Mouse (Mus musculus) limb, embryonic 15.5 days (tissue): Measurements from ENCODE around the gene Gstm1. TPM values are rescaled to one million over a fixed set of nuclear protein-coding genes. Genes with fewer than 3 reads are reported as not detected.

ENCODE experiments used
- polyA plus RNA-seq: library from polyadenylated mRNA; unstranded; fragments of >200 nt; fragmentation: Nextera tagmentation; extraction: Ambion mirVana; gene quantifications from 2 replicates; pipeline ENCODE4 v1.2.1, GENCODE M21; 2015

Gene Gstm1
- polyA plus RNA-seq, 1 experiment from 2014 or later, result 56.1 TPM

Other genes starting within 250 kb of the Gstm1 start
- gene Eps8l3, start 140.7 kb downstream of the Gstm1 start, polyA plus RNA-seq, result not detected in 2 replicates
- gene Gstm5, start 122.2 kb downstream of the Gstm1 start, polyA plus RNA-seq, result 168 and 185 TPM in 2 replicates
- 10.7 and 11.9 TPM in 2 replicates for gene Gstm7, start 86.2 kb downstream of the Gstm1 start, polyA plus RNA-seq
- gene Gstm6, start 74.2 kb downstream of the Gstm1 start, polyA plus RNA-seq, result 6.8 and 7.4 TPM in 2 replicates
- not detected in 2 replicates for gene Gstm3, start 48.7 kb downstream of the Gstm1 start, polyA plus RNA-seq
- gene Gstm2, start 31.5 kb downstream of the Gstm1 start, polyA plus RNA-seq, result 69.1 and 73.7 TPM in 2 replicates
- gene Gstm4, start 26.9 kb upstream of the Gstm1 start, polyA plus RNA-seq, result 14.0 and 14.2 TPM in 2 replicates
- 50.1 and 51.4 TPM in 2 replicates for gene Ampd2, start 68.7 kb upstream of the Gstm1 start, polyA plus RNA-seq
- gene Gnat2, start 74.8 kb upstream of the Gstm1 start, polyA plus RNA-seq, result 0.67 and 0.96 TPM in 2 replicates
- gene Gnai3, start 128.2 kb upstream of the Gstm1 start, polyA plus RNA-seq, result 179 and 183 TPM in 2 replicates
- gene Gpr61, start 136.9 kb upstream of the Gstm1 start, polyA plus RNA-seq, result 0.09 TPM in 2 replicates
- 4.7 and 5.4 TPM in 2 replicates for gene Amigo1, start 168.4 kb upstream of the Gstm1 start, polyA plus RNA-seq
- 2.4 and 3.1 TPM in 2 replicates for gene Cyb561d1, start 183.2 kb upstream of the Gstm1 start, polyA plus RNA-seq
- gene Atxn7l2, start 193.0 kb upstream of the Gstm1 start, polyA plus RNA-seq, result 18.0 and 18.7 TPM in 2 replicates
- gene Sypl2, start 208.7 kb upstream of the Gstm1 start, polyA plus RNA-seq, result 2.8 and 7.6 TPM in 2 replicates
- 254 and 257 TPM in 2 replicates for gene Psma5, start 239.0 kb upstream of the Gstm1 start, polyA plus RNA-seq